Mouse (Mus musculus) heart, embryonic 10.5 days (tissue): ENCODE measurements around the gene Epn2. TPM values are rescaled to one million over a fixed set of nuclear protein-coding genes. Genes with fewer than 3 reads are reported as not detected.

Source experiments
- DNase-seq: peaks from one replicate; pipeline ENCODE4 v3.0.0-alpha.2; 2017; ENCODE audit warnings: low spot score
- H3K27ac ChIP-seq: fragments of 300-500 bp; sonication (generic); 2 replicates; pipeline ENCODE4 v1.5.1; 2016; ENCODE audit warnings: mild to moderate bottlenecking
- H3K27me3 ChIP-seq: fragments of 300-500 bp; sonication (generic); 2 replicates; pipeline ENCODE4 v1.6.1; 2016; ENCODE audit warnings: mild to moderate bottlenecking; ENCODE audit not compliant: poor library complexity, insufficient read depth, severe bottlenecking
- H3K36me3 ChIP-seq: fragments of 300-500 bp; sonication (generic); 2 replicates; pipeline ENCODE4 v1.6.1; 2016; ENCODE audit warnings: mild to moderate bottlenecking, moderate library complexity
- H3K4me1 ChIP-seq: fragments of 300-500 bp; sonication (generic); 2 replicates; pipeline ENCODE4 v1.6.1; 2016; ENCODE audit warnings: mild to moderate bottlenecking
- H3K4me3 ChIP-seq: fragments of 300-500 bp; sonication (generic); 2 replicates; pipeline ENCODE4 v1.5.1; 2016; ENCODE audit warnings: mild to moderate bottlenecking, moderate library complexity
- H3K9me3 ChIP-seq: fragments of 300-500 bp; sonication (generic); 2 replicates; pipeline ENCODE4 v1.6.1; 2016; ENCODE audit warnings: mild to moderate bottlenecking, moderate library complexity
- WGBS: fragments of 180-500 bp; shearing (Covaris S2); methylation state at CpG from one replicate; pipeline ENCODE4 v1.1.7; 2016; 5-methylcytosine and 5-hydroxymethylcytosine counted together
- polyA plus RNA-seq: library from polyadenylated mRNA; unstranded; fragments of >200 nt; fragmentation: Nextera tagmentation; extraction: Ambion mirVana; gene quantifications from 2 replicates; pipeline ENCODE4 v1.2.1, GENCODE M21; 2016

Gene Epn2
- 22.8 and 22.9 TPM in 2 replicates for polyA plus RNA-seq

DNA sequence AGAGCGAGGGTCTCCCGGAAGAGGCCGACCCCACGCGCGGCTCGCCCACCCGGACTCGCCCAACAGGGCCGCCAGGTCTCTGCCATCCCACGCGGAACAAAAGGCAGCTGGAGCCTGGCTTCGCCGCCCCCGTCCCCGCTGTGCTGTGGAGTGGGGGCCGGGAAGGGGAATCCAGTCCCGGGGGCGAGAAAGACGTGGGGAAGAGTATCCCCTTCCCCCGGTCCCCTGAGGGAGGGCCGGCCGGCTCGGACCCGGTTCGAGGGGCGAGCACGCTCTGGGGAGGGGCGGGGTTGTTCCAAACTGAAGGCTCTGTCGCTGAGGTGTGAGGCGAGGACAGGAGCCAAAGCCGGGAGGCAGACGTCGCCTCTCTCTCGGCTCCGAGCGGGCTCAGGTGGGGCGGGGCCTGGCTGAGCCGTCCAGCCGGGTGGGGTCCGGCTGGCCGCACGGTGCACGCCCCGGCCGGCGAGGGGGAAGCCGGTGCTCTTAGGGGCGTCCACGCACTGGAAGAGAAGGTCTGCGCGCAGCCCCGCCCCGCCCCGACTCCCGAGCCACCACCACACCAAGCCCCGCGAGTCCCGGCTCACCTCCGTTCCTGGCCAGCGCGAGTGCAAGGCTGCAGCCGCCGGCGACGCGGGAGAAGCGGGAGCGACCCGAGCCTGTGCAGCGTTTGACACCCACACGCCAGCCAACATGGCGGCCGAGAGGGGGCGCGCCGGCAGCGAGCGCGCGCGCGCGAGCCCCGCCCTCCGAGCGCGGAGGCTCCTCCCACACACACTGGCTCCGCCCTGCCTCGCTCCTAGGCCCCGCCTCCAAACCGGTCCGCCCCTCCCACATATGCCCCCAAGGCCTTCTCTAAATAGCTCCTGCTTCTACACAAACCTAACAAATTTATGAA is at the start of gene Epn2:
TSS of gene Epn2 (minus strand) at position 705 of the 895 bp plus-strand sequence.
- peaks cover 23% of the 10 kb centered on the region for H3K4me1 ChIP-seq
- no peaks in the 10 kb centered on the region for H3K27me3 ChIP-seq
- peak within 1 kb of the TSS; percentile 94 for H3K27ac ChIP-seq
- WGBS: under 1% methylated on average over 77 of the region's 93 CpGs
- peak; percentile 92 for DNase-seq
- 0 out of 2 replicates have a peak, but pooled peaks cover 3% of the 10 kb centered on the region for H3K36me3 ChIP-seq
- H3K9me3 ChIP-seq: no peaks in the 10 kb centered on the region
- peak within 1 kb of the TSS; percentile 95 for H3K4me3 ChIP-seq

DNA sequence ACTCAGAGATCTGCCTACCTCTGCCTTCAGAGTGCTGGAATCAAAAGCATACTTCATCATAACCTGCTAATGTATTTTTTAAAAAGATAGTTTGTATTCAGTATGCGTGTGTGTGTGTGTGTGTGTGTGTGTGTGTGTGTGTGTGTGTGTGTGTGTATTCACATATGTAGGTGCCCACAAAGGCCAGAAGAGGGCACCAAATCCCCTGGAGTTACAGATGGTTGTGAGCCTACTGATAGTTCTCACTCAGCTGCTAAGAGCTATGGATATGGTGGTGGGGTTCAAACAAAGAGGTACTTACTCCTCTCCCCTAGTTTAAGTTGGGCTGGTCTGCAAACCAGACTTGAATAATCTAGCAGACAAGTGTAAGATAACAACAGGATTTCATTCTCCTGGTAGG is 47.0 kb upstream of the Epn2 start:
- Histone ChIP-seq H3K4me3 (no peak overlapping the region), H3K36me3 (no peaks in the 10 kb centered on the region), H3K9me3 (no peaks in the 10 kb centered on the region), H3K4me1 (no peaks in the 10 kb centered on the region), H3K27me3 (no peaks in the 10 kb centered on the region), H3K27ac (no peak overlapping the region)
- no peak for DNase-seq
- WGBS: 76% methylated on average over 1 of the region's 1 CpGs

DNA sequence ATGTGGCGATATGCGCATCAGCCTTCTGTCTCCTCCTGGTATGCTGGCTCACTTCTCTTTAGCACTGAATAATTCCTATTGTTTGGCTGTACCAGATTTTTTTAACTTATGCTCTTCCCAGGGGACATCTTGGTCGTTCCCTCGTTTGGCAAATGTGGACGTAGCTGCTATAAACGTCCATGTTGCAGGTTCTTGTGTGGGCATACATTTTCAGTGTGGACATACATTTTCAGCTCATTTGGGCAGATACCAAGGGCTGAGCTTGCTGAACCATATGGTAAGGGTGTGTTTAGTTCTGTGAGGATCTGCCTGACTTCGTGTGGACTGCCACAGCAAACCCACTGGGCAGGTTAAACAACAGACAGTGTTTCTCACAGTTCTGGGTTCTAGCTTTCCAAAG is 45.6 kb upstream of the Epn2 start:
- no peak for DNase-seq

DNA sequence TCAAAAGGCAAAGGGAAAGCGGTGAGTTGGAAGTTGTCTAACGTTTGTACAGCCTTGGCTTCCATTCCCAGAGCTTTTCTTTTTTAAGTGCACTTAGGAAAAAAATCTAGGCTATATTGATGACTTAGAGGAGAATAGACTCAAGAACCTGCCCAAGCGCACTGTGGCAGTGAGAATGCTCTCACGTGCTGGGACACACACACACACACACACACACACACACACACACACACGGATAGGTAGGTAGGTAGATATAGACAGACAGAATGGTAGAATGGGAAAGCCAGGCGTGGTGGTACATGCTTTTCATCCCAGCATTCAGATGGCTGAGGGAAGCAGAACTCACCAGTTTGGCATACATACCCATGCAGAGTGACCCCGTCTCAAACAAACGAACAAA is 41.3 kb upstream of the Epn2 start:
- H3K36me3 ChIP-seq: no peaks in the 10 kb centered on the region
- no peak for DNase-seq
- 56% methylated on average over 8 of the region's 8 CpGs for WGBS
- H3K27me3 ChIP-seq: no peaks in the 10 kb centered on the region
- H3K4me1 ChIP-seq: peaks cover 29% of the 10 kb centered on the region
- no peaks in the 10 kb centered on the region for H3K9me3 ChIP-seq
- H3K27ac ChIP-seq: peak overlapping the region; percentile 85
- H3K4me3 ChIP-seq: peak overlapping the region; percentile 65

More for the DNA sequence above, 45.6 kb upstream of the Epn2 start:
- no peaks in the 10 kb centered on the region for H3K9me3 ChIP-seq
- no peak overlapping the region for H3K27ac ChIP-seq
- no peaks in the 10 kb centered on the region for H3K27me3 ChIP-seq
- no peaks in the 10 kb centered on the region for H3K36me3 ChIP-seq
- WGBS: 76% methylated on average over 7 of the region's 7 CpGs
- no peak overlapping the region for H3K4me3 ChIP-seq
- H3K4me1 ChIP-seq: peaks cover 4% of the 10 kb centered on the region

DNA sequence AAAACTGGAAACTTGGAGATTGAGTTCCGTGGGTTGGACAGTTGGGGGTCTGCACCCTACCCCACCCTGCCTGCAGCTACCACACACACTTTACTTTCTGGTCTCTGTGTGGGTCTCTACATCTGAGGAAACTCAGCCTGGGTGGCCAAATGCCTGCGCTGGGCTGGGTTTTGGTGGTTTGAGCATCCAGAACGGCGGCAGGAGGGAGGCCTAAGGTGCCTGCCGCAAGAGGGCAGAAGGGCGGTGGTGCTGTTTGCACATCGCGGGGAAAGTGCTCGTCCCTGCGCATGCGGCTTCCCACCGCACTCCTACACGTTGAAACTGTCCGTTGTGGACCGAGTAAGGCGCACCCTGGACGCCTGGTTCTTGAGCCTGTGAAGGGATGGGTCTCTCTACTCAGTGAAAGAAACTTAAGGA is 40.8 kb upstream of the Epn2 start:
- peaks cover 34% of the 10 kb centered on the region for H3K4me1 ChIP-seq
- WGBS: under 1% methylated on average over 17 of the region's 17 CpGs
- peak overlapping the region; percentile 65 for H3K4me3 ChIP-seq
- DNase-seq: peak; percentile 91
- H3K27ac ChIP-seq: peak overlapping the region; percentile 85
- no peaks in the 10 kb centered on the region for H3K27me3 ChIP-seq
- no peaks in the 10 kb centered on the region for H3K9me3 ChIP-seq
- no peaks in the 10 kb centered on the region for H3K36me3 ChIP-seq

DNA sequence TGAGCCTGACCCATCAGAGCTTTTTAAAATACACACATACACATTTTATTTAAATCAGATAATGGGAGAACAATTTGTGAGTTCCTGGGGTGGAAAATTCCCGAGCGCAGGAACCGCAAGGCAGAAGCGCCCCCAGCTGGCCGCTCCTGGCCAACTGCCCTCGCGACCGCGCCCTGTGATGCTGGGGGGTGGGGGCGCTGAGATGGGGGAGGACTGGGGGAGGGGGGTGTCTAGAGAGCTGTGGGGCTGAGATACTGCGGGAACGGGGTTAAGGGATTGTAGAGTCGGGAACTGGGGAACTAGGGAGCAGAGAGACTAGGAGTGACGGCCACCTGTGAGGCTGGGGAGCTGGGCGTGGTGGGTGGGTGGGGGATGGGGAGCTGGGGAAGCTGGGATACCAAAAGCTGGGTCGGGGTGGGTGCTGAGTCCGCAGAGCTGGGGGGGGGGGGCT is 40.3 kb upstream of the Epn2 start:
- peak overlapping the region; percentile 85 for H3K27ac ChIP-seq
- peak overlapping the region; percentile 65 for H3K4me3 ChIP-seq
- WGBS: 1% methylated on average over 17 of the region's 17 CpGs
- no peaks in the 10 kb centered on the region for H3K36me3 ChIP-seq
- DNase-seq: peak; percentile 84
- H3K9me3 ChIP-seq: no peaks in the 10 kb centered on the region
- no peaks in the 10 kb centered on the region for H3K27me3 ChIP-seq
- H3K4me1 ChIP-seq: peaks cover 38% of the 10 kb centered on the region

DNA sequence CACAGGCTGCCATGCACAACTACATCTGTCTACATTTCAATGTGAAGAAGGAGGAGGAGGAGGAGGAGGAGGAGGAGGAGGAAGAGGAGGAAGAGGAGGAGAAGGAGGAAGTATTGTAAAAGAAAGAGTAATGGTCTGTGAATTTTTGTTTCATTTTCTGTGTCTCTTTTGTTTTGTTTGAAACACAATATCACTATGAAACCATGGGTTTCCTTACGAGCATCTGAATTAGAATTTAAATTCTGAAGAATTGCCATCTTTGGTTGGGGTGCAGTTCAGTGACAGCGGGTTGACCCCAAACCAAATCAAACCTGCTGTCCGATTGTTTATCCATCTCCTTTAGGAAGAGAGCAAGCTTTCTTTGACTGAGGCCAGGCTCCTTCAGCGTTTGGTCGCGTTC is 39.9 kb upstream of the Epn2 start:
- Histone ChIP-seq H3K4me3 (peak overlapping the region; percentile 65), H3K4me1 (peaks cover 39% of the 10 kb centered on the region), H3K27ac (peak overlapping the region; percentile 85), H3K36me3 (no peaks in the 10 kb centered on the region), H3K27me3 (no peaks in the 10 kb centered on the region), H3K9me3 (no peaks in the 10 kb centered on the region)
- WGBS: 17% methylated on average over 6 of the region's 6 CpGs
- DNase-seq: no peak

DNA sequence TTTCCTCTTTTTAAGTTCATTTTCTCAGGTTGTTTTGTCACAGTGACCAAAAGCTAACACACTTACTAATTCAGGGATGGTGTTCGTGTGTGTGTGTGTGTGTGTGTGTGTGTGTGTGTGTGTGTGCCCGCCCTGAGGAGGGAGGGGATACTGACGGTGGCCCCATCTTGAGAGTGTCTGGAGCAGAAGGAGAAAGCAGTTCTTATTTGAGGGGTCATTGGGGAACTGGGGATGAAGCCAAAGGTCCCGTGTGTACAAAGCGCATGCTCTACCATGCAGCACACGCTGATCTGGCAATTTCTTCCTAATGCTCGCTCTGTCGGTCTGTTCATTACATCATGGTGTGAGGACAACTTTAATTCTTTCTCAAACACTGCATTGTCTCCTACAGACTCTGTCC is 39.1 kb upstream of the Epn2 start:
- Histone ChIP-seq H3K27me3 (no peaks in the 10 kb centered on the region), H3K36me3 (no peaks in the 10 kb centered on the region), H3K4me1 (peaks cover 39% of the 10 kb centered on the region), H3K4me3 (no peak overlapping the region), H3K27ac (no peak overlapping the region), H3K9me3 (no peaks in the 10 kb centered on the region)
- WGBS: 87% methylated on average over 8 of the region's 8 CpGs
- DNase-seq: no peak

DNA sequence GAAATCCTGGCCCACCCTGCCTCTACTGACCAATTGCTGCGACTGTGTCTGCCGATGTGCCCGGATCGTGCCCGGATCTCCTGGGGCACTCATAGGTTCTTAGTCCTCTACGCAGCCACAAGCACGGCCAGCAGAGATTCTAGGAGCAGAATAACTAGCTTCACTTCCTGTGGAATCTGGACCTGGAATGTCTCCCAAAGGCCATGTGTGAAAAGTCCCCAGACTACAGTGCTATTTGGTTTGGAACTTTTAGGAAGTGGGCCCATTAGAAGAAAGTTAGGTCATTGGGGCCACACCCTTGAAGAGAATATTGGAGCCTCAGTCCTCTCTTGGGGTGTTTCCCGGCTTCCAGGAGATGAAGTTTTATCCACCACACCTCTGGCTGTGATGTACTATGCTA is 38.6 kb upstream of the Epn2 start:
- Histone ChIP-seq H3K4me3 (no peak overlapping the region), H3K9me3 (no peaks in the 10 kb centered on the region), H3K4me1 (peaks cover 39% of the 10 kb centered on the region), H3K27me3 (no peaks in the 10 kb centered on the region), H3K36me3 (no peaks in the 10 kb centered on the region), H3K27ac (0 out of 2 replicates have a peak overlapping the region, but pooled peaks have one; percentile 0)
- DNase-seq: no peak
- WGBS: 84% methylated on average over 8 of the region's 8 CpGs

DNA sequence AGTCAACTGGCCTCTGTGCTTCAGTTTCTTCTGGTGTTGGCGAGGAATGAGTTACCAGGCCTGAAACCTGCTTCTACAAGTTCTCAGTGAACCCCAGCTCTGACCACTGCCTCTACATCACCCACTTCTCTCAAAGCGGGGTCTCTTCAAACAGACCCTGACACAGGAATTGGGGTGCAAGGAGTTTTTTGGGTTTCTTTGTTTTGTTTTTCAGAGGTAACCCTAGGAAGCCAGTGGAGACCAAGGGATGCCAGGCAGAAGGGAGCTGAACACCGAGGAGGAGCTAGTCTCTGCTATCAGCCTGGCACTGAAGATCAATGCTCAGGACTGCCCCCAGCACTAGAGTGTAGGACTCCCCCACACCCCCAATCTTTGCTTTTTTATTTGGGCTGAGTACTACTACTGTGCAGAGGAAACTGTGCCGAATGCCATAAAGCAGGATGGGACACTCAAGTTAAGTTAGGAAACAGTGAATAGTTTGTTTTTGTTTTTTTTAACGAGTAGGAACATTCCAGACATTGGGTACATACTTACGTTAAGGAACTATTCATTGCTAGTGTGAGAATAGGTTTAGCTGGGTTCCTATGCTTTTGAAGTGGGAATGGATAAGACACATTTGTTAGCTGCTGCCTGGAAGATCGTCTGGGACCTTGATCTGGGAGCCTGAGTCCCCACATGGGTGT is 37.9 kb upstream of the Epn2 start:
- Histone ChIP-seq H3K4me3 (no peak overlapping the region), H3K36me3 (no peaks in the 10 kb centered on the region), H3K4me1 (peaks cover 39% of the 10 kb centered on the region), H3K9me3 (no peaks in the 10 kb centered on the region), H3K27me3 (no peaks in the 10 kb centered on the region), H3K27ac (peak overlapping the region; percentile 49; the same call in 1 of the 2 replicates)
- no peak for DNase-seq
- 70% methylated on average over 7 of the region's 7 CpGs for WGBS

DNA sequence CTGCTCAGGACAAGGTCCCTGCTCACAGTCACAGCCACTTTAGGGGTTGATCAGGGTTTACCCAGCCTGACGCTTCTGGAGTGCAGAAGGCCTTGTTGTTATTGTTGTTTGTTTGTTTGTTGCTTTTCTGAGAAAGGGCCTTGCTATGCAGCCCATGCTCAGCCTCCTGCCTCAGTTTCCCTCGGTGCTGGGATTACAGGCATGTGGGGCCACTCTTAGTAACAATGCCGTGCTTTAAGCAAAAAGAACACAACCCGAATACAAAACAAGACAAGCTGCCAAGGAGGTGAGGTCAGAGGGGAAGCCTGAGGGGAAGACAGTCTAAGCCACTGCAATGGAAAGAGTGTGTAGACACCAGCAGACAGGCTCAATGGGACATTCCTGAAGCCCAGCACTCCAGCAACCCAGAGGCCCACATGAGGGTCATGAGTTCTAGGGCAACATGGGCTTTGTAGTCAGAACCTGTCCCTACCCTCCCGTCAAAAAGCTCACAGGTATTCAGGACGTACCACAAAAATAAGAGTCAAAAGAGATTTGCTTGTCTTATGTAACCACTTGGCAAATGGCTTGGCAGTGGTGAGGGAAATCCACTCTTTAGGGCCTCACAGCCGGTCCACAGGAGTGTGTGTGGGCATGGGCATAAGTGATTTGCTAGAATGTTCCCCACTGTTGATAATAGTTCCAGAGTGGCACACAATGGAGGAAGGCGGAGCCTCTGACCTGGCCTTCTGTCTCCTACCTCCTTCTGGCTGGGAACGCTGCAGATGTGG is 37.2 kb upstream of the Epn2 start:
- H3K4me1 ChIP-seq: peaks cover 39% of the 10 kb centered on the region
- WGBS: 64% methylated on average over 9 of the region's 9 CpGs
- no peak for DNase-seq
- H3K27ac ChIP-seq: peak overlapping the region; percentile 84; the same call in 1 of the 2 replicates
- no peaks in the 10 kb centered on the region for H3K9me3 ChIP-seq
- no peaks in the 10 kb centered on the region for H3K36me3 ChIP-seq
- H3K27me3 ChIP-seq: no peaks in the 10 kb centered on the region
- peak overlapping the region; percentile 51; the same call in 1 of the 2 replicates for H3K4me3 ChIP-seq

DNA sequence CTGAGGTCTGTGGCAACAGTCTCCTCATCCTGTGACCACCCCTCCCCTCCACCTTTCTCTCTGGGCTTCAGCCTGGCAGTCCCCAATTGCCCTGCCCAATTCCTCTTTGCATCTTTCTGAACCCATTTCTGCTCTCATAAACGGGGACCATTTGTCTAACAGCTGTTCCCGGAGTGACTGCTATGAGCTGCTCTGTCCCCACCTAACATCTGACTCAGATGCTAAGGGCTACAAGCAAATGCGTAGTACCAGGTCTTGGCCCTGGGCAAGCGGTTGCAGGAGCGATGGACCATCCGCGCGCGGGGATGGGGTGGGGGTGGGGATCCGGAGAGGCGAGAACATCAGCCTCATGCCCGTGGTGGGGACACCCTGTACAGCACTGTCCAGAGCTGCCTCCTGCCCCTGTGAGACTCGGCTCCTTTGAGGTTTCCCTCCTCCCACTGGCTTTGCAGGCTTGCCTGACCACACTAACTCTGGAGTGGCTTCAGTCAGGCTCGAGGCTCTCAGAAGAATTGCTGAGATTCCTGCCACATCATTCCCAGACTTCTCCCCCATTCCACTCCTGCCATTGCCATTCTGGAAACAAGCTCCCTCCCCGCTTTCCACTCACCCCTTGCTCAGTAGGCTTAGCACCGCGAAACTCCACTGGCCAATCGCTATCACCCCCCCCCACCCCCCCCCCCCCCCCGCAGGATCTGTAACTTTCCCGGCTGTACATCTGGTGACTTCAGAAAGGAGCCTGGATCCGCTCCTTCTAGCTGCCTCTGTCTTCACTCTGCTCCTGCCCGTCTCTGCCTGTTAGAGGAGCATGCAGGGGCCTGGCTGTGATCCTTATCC is 36.4 kb upstream of the Epn2 start:
- Histone ChIP-seq H3K27ac (peak overlapping the region; percentile 84), H3K9me3 (no peaks in the 10 kb centered on the region), H3K27me3 (no peaks in the 10 kb centered on the region), H3K36me3 (no peaks in the 10 kb centered on the region), H3K4me1 (peaks cover 39% of the 10 kb centered on the region), H3K4me3 (peak overlapping the region; percentile 51)
- DNase-seq: no peak
- 6% methylated on average over 19 of the region's 22 CpGs for WGBS
